Mouse (Mus musculus) kidney, postnatal 4 days (tissue): ENCODE results near the gene Ptprcap.
A peak's percentile ranks its signal among the peaks of the same experiment; 100 is the strongest.

Experiments used
- DNase-seq, 2 experiments: peaks; one replicate each; pipeline ENCODE4 v3.0.0; 2021; ENCODE audit warnings: mixed read lengths in 2 of 2

Ptprcap gene

GRCm38 (mm10) chr19:4166678-4167476 lies 13.5 kb downstream of the Ptprcap start:
- no peak for DNase-seq

GRCm38 (mm10) chr19:4169378-4169784 lies 16.0 kb downstream of the Ptprcap start:
- peak; percentile 100 for DNase-seq

GRCm38 (mm10) chr19:4169810-4170209 lies 16.4 kb downstream of the Ptprcap start:
- no peak for DNase-seq

- DNase-seq: no peak
These were observed 17.5 kb downstream of the Ptprcap start for GRCm38 (mm10) chr19:4170723-4171392.

- no peak for DNase-seq
These were observed 18.2 kb downstream of the Ptprcap start for GRCm38 (mm10) chr19:4171393-4172290.

- DNase-seq: no peak
These were observed 19.5 kb downstream of the Ptprcap start for GRCm38 (mm10) chr19:4172925-4173324.

GRCm38 (mm10) chr19:4175368-4175947 lies 22.1 kb downstream of the Ptprcap start, which contains the start of gene Carns1:
Gene Carns1, minus strand, starts transcription at chr19:4175479.
- DNase-seq: peak; percentile 69 to 78

GRCm38 (mm10) chr19:4180411-4180810 lies 27.0 kb downstream of the Ptprcap start:
- no peak for DNase-seq

- peak; percentile 63 to 73 for DNase-seq
These were observed 28.5 kb downstream of the Ptprcap start for GRCm38 (mm10) chr19:4181892-4182291.

GRCm38 (mm10) chr19:4183689-4184088 lies 30.3 kb downstream of the Ptprcap start:
- no peak for DNase-seq

GRCm38 (mm10) chr19:4184976-4185975 lies 31.9 kb downstream of the Ptprcap start:
- peak; percentile 61 to 70 for DNase-seq

GRCm38 (mm10) chr19:4187303-4187702 lies 33.9 kb downstream of the Ptprcap start:
- no peak for DNase-seq

- no peak for DNase-seq
These were observed 35.7 kb downstream of the Ptprcap start for GRCm38 (mm10) chr19:4189051-4189620.

GRCm38 (mm10) chr19:4190831-4191334 lies 37.5 kb downstream of the Ptprcap start, which contains the start of gene Tbc1d10c:
Gene Tbc1d10c, minus strand, starts transcription at chr19:4191284.
- DNase-seq: peak in 1 of 2 experiments; percentile 60

- peak; percentile 99 for DNase-seq
These were observed 38.3 kb downstream of the Ptprcap start, which contains the start of gene Ppp1ca for GRCm38 (mm10) chr19:4191528-4192250. Gene Ppp1ca, plus strand, starts transcription at chr19:4192065.

- no peak for DNase-seq
These were observed 39.0 kb downstream of the Ptprcap start for GRCm38 (mm10) chr19:4192251-4192985.

GRCm38 (mm10) chr19:4193129-4193528 lies 39.7 kb downstream of the Ptprcap start:
- peak in 1 of 2 experiments; percentile 8 for DNase-seq

- DNase-seq: no peak
These were observed 40.8 kb downstream of the Ptprcap start for GRCm38 (mm10) chr19:4194021-4194724.
